Mouse (Mus musculus) heart, postnatal 0 days (tissue): ENCODE results near the gene Stard3.

ENCODE experiments used
- CTCF ChIP-seq: IDR thresholded peaks from 2 replicates; pipeline ENCODE4 v1.5.1; 2016; ENCODE audit warnings: antibody characterized with exemption, control low read depth, low read depth
- EP300 ChIP-seq: IDR thresholded peaks from 2 replicates; pipeline ENCODE4 v1.6.1; 2016; ENCODE audit warnings: antibody characterized with exemption, low read depth

DNA sequence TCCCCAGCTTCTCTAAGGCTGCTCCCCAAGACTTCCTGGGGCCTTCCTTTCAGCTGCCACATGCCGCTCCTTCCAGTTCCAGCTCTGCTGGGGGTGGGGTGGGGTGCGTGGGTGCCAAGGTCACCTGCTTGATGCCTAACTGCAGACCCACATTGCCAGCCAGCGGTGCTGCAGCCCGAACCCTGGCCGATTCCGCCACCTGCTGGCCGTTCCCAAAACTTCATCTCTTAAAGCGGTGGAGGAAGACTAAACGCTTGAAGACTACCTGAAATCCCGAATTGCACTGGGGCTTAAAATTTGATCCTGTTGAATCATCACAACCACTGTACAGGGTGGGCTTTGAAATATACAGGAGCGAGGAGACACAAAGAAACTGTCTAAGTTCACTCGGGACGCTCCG lies 12.9 kb upstream of the Stard3 start:
- TF ChIP-seq CTCF (peak; percentile 76), EP300 (no peak)
